Comparison of ENCODE assay signal across 7 mouse cellular contexts in genomic region chr19:7605930-7606783, GRCm38 (mm10). TPM values are rescaled to one million over a fixed set of nuclear protein-coding genes. Genes with fewer than 3 reads are reported as not detected.
DNase-seq lines count a peak whose midpoint lies in the region; ATAC-seq and TF ChIP-seq lines count a peak whose summit lies in the region.

No protein-coding gene starts in this region.

- no peak for TF ChIP-seq CTCF in cortical plate, adult 2 months (IDR thresholded peaks at IDR 0.05; ENCODE audit: extremely low read depth, insufficient read depth, low read length)
- peak; percentile 55 for TF ChIP-seq CTCF in lung, embryonic 14.5 days (IDR thresholded peaks at IDR 0.05; ENCODE audit: low read depth)

- peak; percentile 71 for DNase-seq in ZHBTc4 (ENCODE audit: low read depth, low spot score)
- DNase-seq in heart, postnatal 14 days, result peak; percentile 27 to 29
- peak; percentile 73 for DNase-seq in large intestine, adult 2 months (ENCODE audit: low read depth, low spot score)
- peak; percentile 73 for DNase-seq in lung, embryonic 14.5 days
- peak; percentile 87 to 88 for DNase-seq in right cerebral cortex, postnatal 10 days (ENCODE audit: low spot score in 2 of 2)
- no peak for DNase-seq in MN1 (ENCODE audit: low spot score)

- TF ChIP-seq POLR2A in cortical plate, adult 2 months (IDR thresholded peaks at IDR 0.05; ENCODE audit: extremely low read depth, insufficient read depth, low read length), result no peak

- WGBS in large intestine, adult 2 months, result 6% methylated on average over 15 of the region's 15 CpGs
- 3% methylated on average over 15 of the region's 15 CpGs for WGBS in lung, embryonic 14.5 days

- H3K4me3 ChIP-seq in cortical plate, adult 2 months (ENCODE audit: insufficient read depth, low read length), result peak overlapping the region; percentile 11; the same call in 1 of the 2 replicates
- peak overlapping the region; percentile 23 for H3K4me3 ChIP-seq in lung, embryonic 14.5 days (ENCODE audit: low read depth, low read length)

- 0 out of 2 replicates have a peak, but pooled peaks cover 2% of the 10 kb centered on the region for H3K27me3 ChIP-seq in lung, embryonic 14.5 days (ENCODE audit: insufficient read depth, low read length)

- H3K27ac ChIP-seq in cortical plate, adult 2 months (ENCODE audit: insufficient read depth, low read length), result no peak overlapping the region
- H3K27ac ChIP-seq in lung, embryonic 14.5 days (ENCODE audit: low read depth), result peak overlapping the region; percentile 66

- H3K36me3 ChIP-seq in lung, embryonic 14.5 days (ENCODE audit: insufficient read depth), result no peaks in the 10 kb centered on the region

- H3K4me1 ChIP-seq in cortical plate, adult 2 months (ENCODE audit: control insufficient read depth, insufficient read depth, low read length), result no peaks in the 10 kb centered on the region
- H3K4me1 ChIP-seq in lung, embryonic 14.5 days (ENCODE audit: insufficient read depth), result peaks cover 15% of the 10 kb centered on the region

- H3K9me3 ChIP-seq in lung, embryonic 14.5 days (ENCODE audit: low read depth, low read length), result no peaks in the 10 kb centered on the region

- ATAC-seq in lung, embryonic 14.5 days (ENCODE audit: insufficient read depth), result peak; percentile 72

- peak overlapping the region; percentile 25; the same call in 1 of the 2 replicates for H3K9ac ChIP-seq in lung, embryonic 14.5 days

- peak overlapping the region; percentile 68 for H3K4me2 ChIP-seq in lung, embryonic 14.5 days

- intact Hi-C loops in heart, postnatal 14 days (cut with DNase I), result no loop called here

RNA-seq across cellular contexts. Expression of gene Lgals12, which starts 0.8 kb away (rescaled TPM):
- 0.72 and 0.79 TPM in 2 replicates for polyA plus RNA-seq in cortical plate, adult 2 months (2012; rRNA removed)
- total RNA-seq in heart, postnatal 14 days (2021), result 1 to 10 TPM in 1 of 2 experiments, under 1 TPM in 1; 0.44 to 1.6 TPM
- polyA plus RNA-seq in large intestine, adult 2 months (2012; rRNA removed), result 3.3 and 4.5 TPM in 2 replicates
- polyA plus RNA-seq in lung, embryonic 14.5 days (2014; fragmentation: Nextera tagmentation; extraction: Ambion mirVana), result 1.5 TPM in 2 replicates

RNA-seq across cellular contexts. Expression of gene Hrasls5, which starts 6.2 kb away (rescaled TPM):
- 0.23 TPM in 1 of 2 replicates, not detected in the other for polyA plus RNA-seq in cortical plate, adult 2 months (2012; rRNA removed)
- not detected for total RNA-seq in heart, postnatal 14 days (2021)
- polyA plus RNA-seq in large intestine, adult 2 months (2012; rRNA removed), result 0.07 TPM in 1 of 2 replicates, not detected in the other
- polyA plus RNA-seq in lung, embryonic 14.5 days (2014; fragmentation: Nextera tagmentation; extraction: Ambion mirVana), result not detected in 2 replicates

RNA-seq across cellular contexts. Expression of gene Pla2g16, which starts 48.9 kb away (rescaled TPM):
- 37.3 and 45.4 TPM in 2 replicates for polyA plus RNA-seq in cortical plate, adult 2 months (2012; rRNA removed)
- 10 to 100 TPM; 77.3 to 83.3 TPM for total RNA-seq in heart, postnatal 14 days (2021)
- 27.6 and 40.2 TPM in 2 replicates for polyA plus RNA-seq in large intestine, adult 2 months (2012; rRNA removed)
- 10.4 and 12.5 TPM in 2 replicates for polyA plus RNA-seq in lung, embryonic 14.5 days (2014; fragmentation: Nextera tagmentation; extraction: Ambion mirVana)
